Mouse (Mus musculus) olfactory bulb, adult 2 months (tissue): ENCODE data around the gene Stau1. TPM values are rescaled to one million over a fixed set of nuclear protein-coding genes. Genes with fewer than 3 reads are reported as not detected.

ENCODE experiments used
- H3K27ac ChIP-seq: fragments of 200-500 bp; 2 replicates; pipeline ENCODE4 v1.5.1; 2012; ENCODE audit warnings: low read depth, low read length; ENCODE audit not compliant: insufficient read depth
- H3K4me1 ChIP-seq: fragments of 200-500 bp; 2 replicates; pipeline ENCODE4 v1.6.1; 2012; ENCODE audit warnings: low read length; ENCODE audit not compliant: control insufficient read depth, insufficient read depth
- H3K4me3 ChIP-seq: fragments of 200-500 bp; 2 replicates; pipeline ENCODE4 v1.5.1; 2012; ENCODE audit warnings: mild to moderate bottlenecking, low read depth, low read length, moderate library complexity; ENCODE audit not compliant: insufficient read depth
- CTCF ChIP-seq: fragments of 200-500 bp; IDR thresholded peaks from 2 replicates; pipeline ENCODE4 v1.5.1; 2012; ENCODE audit warnings: low read depth, mild to moderate bottlenecking, low read length, moderate library complexity; ENCODE audit not compliant: insufficient read depth
- POLR2A ChIP-seq: fragments of 200-500 bp; IDR thresholded peaks from 2 replicates; pipeline ENCODE4 v1.6.1; 2012; ENCODE audit warnings: mild to moderate bottlenecking, low read depth, low read length, moderate library complexity; ENCODE audit not compliant: insufficient read depth
- WGBS: fragments of 180-500 bp; shearing (Covaris S2); methylation state at CpG from one replicate; pipeline ENCODE4 v1.1.7; 2018; 5-methylcytosine and 5-hydroxymethylcytosine counted together
- polyA plus RNA-seq: library from polyadenylated mRNA; stranded (reverse); fragments of >200 nt; gene quantifications from 2 replicates; pipeline ENCODE4 v1.2.4, GENCODE M21; 2012; ENCODE audit warnings: low replicate concordance; ENCODE audit not compliant: missing spikeins, insufficient read depth, insufficient read length

Gene Stau1
- polyA plus RNA-seq, 1 experiment: not detected

- TF ChIP-seq CTCF (no peak), POLR2A (no peak)
- WGBS: 88% methylated on average over 2 of the region's 2 CpGs
- H3K27ac ChIP-seq: no peak overlapping the region
- peaks cover 4% of the 10 kb centered on the region for H3K4me1 ChIP-seq
- H3K4me3 ChIP-seq: no peak overlapping the region
Measured at GRCm38 (mm10) chr2:166964773-166965172, 31.3 kb downstream of the Stau1 start.

GRCm38 (mm10) chr2:166963257-166963656, 32.8 kb downstream of the Stau1 start:
- peaks cover 4% of the 10 kb centered on the region for H3K4me1 ChIP-seq
- TF ChIP-seq CTCF (no peak), POLR2A (no peak)
- H3K27ac ChIP-seq: no peak overlapping the region
- 85% methylated on average over 8 of the region's 8 CpGs for WGBS
- H3K4me3 ChIP-seq: no peak overlapping the region

- H3K27ac ChIP-seq: no peak overlapping the region
- 50% methylated on average over 8 of the region's 8 CpGs for WGBS
- H3K4me1 ChIP-seq: peaks cover 4% of the 10 kb centered on the region
- TF ChIP-seq POLR2A (no peak), CTCF (no peak)
- no peak overlapping the region for H3K4me3 ChIP-seq
Measured at GRCm38 (mm10) chr2:166960648-166961330, 35.3 kb downstream of the Stau1 start.

GRCm38 (mm10) chr2:166956805-166957204, 39.3 kb downstream of the Stau1 start:
- H3K27ac ChIP-seq: no peak overlapping the region
- no peak for TF ChIP-seq CTCF
- no peak for TF ChIP-seq POLR2A
- 27% methylated on average over 7 of the region's 7 CpGs for WGBS
- no peak overlapping the region for H3K4me3 ChIP-seq
- H3K4me1 ChIP-seq: peaks cover 4% of the 10 kb centered on the region

- TF ChIP-seq POLR2A (no peak), CTCF (no peak)
- Histone ChIP-seq H3K4me1 (no peaks in the 10 kb centered on the region), H3K4me3 (no peak overlapping the region), H3K27ac (no peak overlapping the region)
- WGBS: 77% methylated on average over 6 of the region's 6 CpGs
Measured at GRCm38 (mm10) chr2:166952151-166952550, 43.9 kb downstream of the Stau1 start.

GRCm38 (mm10) chr2:166950853-166951648, 45.0 kb downstream of the Stau1 start:
- Histone ChIP-seq H3K4me1 (no peaks in the 10 kb centered on the region), H3K27ac (no peak overlapping the region), H3K4me3 (no peak overlapping the region)
- TF ChIP-seq CTCF (no peak), POLR2A (no peak)
- WGBS: 49% methylated on average over 14 of the region's 14 CpGs

GRCm38 (mm10) chr2:166948936-166949335, 47.2 kb downstream of the Stau1 start:
- TF ChIP-seq POLR2A (no peak), CTCF (no peak)
- Histone ChIP-seq H3K4me3 (no peak overlapping the region), H3K27ac (no peak overlapping the region), H3K4me1 (no peaks in the 10 kb centered on the region)
- 65% methylated on average over 10 of the region's 10 CpGs for WGBS

GRCm38 (mm10) chr2:166948246-166948645, 47.9 kb downstream of the Stau1 start:
- H3K4me1 ChIP-seq: no peaks in the 10 kb centered on the region
- no peak overlapping the region for H3K4me3 ChIP-seq
- TF ChIP-seq CTCF (no peak), POLR2A (no peak)
- no peak overlapping the region for H3K27ac ChIP-seq
- 67% methylated on average over 1 of the region's 1 CpGs for WGBS

- no peak overlapping the region for H3K4me3 ChIP-seq
- 48% methylated on average over 4 of the region's 4 CpGs for WGBS
- no peak overlapping the region for H3K27ac ChIP-seq
- H3K4me1 ChIP-seq: 0 out of 2 replicates have a peak, but pooled peaks cover 2% of the 10 kb centered on the region
- TF ChIP-seq CTCF: no peak
- no peak for TF ChIP-seq POLR2A
Measured at GRCm38 (mm10) chr2:166945456-166945855, 50.6 kb downstream of the Stau1 start.
